Mouse (Mus musculus): ENCODE measurements around the gene Arhgef28.

GRCm38 (mm10) chr13:98171706-98172105, 34.5 kb downstream of the Arhgef28 start:
- TF ChIP-seq CTCF (IDR thresholded peaks at IDR 0.05; ENCODE audit: extremely low read depth, insufficient read depth, low read length) (no peak), POLR2A (IDR thresholded peaks at IDR 0.05; ENCODE audit: extremely low read depth, insufficient read depth, low read length) (no peak)
